Mouse (Mus musculus) heart, adult 9 months (tissue): ENCODE measurements around the gene Zfp462.

Experiments
- DNase-seq, 2 experiments: peaks; one replicate each; pipeline ENCODE4 v3.0.0; 2022; ENCODE audit warnings: low spot score in 2 of 2

Gene Zfp462

DNA sequence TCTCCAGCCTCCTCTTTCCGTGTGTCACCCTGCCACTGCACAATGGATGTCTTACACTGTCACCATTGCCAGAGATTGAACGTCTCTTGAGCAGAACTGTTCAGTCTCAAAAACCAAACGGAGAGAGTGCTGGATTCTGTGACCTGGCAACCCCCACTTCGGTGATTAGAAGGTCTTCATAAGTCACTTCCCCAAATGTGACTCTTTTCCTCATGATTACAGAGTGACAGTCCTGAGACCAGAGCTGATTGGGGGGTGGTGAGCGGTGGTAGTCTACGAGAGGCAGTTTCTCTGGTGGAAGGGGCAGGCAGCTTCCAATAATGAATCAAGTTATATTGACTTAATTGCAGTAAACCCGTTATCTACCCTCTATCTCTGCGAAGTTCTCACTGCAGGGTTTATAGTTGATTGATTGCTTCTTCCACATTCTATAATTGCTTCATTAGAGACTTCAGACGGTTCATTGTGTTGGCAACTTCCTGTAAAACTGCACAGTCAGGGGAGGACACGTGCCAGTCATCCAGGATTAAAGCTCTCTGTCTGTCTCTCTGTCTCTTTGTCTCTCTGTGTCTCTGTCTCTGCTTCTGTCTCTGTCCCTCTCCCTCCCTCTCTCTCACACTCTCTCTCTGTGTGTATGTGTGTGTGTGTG, 173.1 kb downstream of the Zfp462 start:
- no peak for DNase-seq

DNA sequence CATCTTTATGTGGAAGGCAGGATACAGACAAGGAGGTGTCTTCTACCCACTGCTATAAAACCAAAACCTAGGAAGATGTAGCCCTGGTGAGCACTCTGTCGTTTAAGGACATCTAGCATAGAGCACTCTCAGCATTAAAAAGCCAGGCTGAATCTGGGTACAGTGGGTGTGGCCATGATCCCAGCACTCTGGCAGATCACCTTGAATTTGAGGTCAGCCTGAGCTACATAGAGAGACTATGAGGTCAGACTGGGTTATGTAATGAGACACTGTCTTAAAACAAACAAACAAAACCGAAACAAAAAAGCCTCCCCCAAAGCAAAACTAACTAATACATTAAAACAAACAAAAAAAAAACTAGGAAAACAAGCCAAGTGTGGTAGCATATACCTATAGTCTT, 176.3 kb downstream of the Zfp462 start:
- DNase-seq = no peak

DNA sequence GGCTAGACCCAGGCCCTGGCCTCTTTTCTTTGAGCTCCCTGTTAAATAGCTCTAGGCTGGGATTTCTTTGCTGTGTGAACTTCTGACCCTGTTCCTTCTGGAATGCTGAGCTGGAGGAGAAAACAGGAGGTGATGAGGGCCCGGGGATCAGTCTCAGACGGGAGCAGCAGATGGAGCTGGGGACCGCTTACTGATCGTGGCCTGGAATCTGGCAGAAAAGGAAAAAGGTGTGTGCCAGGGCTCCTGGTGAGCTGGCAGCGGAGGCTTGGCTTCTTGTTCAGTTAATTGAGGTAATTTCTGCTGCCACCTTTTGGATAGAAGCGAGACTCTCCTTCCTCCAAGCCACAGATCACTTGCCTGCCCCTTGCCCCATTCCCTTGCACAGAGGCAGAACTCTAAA, 177.1 kb downstream of the Zfp462 start:
- no peak for DNase-seq

DNA sequence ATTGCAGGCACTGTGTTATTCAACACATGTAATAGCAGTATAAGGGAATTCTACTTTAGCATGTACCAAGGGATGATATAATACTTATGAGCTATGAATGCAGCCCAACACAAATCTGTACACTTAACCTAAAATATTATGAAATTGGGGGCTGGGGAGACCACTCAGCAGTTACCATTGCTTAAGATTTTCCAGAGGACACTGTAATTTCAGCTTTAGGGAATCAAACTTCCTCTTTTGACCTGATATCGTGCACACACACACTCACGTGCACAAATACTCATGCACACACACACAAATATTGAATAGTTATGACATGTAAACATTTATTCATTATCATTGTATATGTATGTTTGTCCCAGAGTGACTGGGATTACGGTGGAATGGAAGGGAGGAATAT, 179.3 kb downstream of the Zfp462 start:
- no peak for DNase-seq

DNA sequence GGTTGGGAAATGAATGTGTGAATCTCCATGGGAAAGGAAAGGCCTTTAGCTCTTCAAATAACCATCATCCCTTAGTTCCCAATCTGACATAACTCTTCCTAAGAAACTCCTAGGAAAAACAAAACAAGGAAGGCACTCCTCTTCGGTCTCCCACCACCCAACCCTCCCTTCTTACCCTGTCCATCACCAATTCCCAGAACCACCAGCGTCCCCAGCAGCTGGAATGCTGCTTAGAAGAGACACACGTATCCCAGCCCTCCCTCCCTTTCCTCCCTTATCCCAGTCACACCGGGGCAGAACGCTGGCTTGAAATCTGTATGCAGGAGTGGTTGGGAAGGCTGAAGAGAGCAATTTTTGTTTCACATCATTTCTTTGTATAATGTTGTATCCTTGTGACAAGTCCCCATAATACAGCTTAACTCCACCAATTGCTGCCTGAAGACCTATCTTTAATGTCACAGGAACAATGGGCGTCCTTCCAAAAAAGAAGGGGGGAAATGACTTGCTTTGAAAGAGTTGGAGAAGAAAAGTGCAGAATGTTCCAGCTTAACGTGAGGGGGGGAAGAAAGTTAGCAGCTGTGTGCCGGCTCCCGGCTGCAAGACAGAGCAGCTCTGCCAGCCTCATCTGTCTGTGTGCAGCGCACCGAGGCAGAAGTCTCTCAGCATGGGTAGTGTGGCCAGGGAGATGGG, 180.3 kb downstream of the Zfp462 start:
- peak; percentile 23 to 28 for DNase-seq

DNA sequence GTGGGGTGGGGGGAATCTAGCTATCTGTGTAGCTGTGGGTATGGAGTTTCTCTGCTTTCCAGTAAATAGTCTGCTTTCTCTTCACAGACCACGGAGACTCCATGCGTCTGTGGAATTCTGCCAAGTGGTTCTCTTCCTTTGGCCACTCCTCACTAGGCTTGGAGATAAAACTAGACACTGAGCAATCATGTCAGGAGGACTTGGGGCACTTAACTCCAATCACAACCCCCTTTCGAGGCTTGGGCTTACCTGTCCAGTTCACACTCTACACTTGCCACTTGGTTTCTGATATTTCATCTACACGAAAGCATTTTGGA, 180.8 kb downstream of the Zfp462 start:
- no peak for DNase-seq

DNA sequence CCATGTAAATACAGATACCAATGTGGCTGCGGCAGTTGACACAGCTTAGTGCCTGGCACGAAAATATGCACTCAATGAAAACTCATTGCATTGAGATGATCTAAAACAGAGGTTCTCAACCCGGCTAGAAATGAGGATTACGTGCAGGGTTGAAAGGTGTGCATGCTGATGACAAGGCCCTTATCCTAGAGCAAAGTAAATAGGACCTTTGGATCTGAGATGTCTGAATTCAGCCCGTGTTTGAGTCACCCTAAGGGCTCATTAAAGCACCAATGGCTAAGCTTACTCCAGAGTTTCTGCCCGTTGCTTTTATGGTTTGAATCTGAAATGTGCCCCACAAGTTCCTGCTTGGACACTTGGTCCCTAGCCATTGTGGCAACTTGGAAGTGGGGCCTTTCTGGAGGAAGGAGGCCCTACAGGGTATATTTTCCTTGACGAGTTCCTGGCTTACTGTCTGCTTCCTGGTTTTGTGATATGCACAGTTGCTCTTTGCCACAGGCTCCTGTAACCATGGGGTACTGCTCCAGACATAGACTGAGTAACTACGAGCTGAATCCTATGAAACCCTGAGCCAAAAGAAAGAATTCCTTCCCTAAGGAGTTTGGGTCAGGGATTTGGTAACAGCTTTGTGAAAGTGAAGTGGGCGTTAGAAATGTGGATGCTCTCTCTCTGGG, 182.5 kb downstream of the Zfp462 start:
- no peak for DNase-seq

DNA sequence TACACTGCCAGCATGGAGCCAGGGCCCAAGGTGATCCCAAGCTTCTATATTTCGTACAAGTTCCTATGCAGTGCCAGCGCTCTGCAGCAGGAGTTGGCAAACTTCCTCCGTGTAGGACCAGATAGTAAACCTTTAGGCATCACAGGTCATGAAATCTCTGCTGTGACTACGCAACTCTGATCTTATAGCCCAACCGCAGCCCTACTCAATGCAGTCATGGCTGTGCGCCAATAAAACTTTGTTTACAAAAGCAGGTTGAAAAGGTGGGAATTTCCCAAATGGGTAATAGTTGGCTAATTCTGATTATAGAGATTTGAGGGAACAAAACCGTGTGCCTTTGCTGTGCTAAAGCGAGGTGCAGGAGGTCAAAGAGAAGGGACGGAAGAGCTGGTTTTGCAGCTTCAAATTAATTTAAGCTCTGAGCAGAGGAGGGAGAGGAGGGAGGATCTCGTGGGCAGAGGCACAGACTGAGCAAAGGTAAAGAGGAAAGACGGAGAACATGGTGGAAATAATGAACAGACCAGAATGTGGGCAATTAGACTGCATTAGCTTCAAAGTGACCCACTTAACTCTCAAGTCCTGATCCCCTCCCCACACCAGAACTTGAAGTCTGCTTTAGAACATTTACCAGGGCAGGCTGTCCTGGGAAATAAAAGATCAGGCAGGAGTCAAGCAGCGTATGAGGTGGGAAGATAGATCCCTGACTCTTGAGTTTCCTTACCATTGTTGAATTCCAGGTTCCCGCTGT, 183.4 kb downstream of the Zfp462 start:
- no peak for DNase-seq
